Mouse (Mus musculus) inflammation-experienced regulatory T-cells, adult 6 months (primary cell): ENCODE data around the gene Atg10. TPM values are rescaled to one million over a fixed set of nuclear protein-coding genes. Genes with fewer than 3 reads are reported as not detected.
"Not testable (repeated sequence)": the region's sequence is repeated elsewhere in the genome, so short reads cannot be mapped to it uniquely, and the experiment has no call there.

ENCODE experiments used
- ATAC-seq: one replicate; pipeline ENCODE4 v1.8.0; 2017
- polyA plus RNA-seq, 3 experiments: library from polyadenylated mRNA; unstranded; fragments of 100-300 nt; shearing (Covaris generic); gene quantifications; one replicate each; pipeline ENCODE4 v1.2.1; 2017

The Atg10 gene
- polyA plus RNA-seq, 3 experiments from 2014 or later, result 20.8 to 26.7 (median 22.3) TPM

GRCm38 (mm10) chr13:90933256-90933655 lies 290.5 kb downstream of the Atg10 start:
- no peak for ATAC-seq

GRCm38 (mm10) chr13:90929847-90930246 lies 293.9 kb downstream of the Atg10 start:
- ATAC-seq, result peak; percentile 88

GRCm38 (mm10) chr13:90928266-90928665 lies 295.5 kb downstream of the Atg10 start:
- not testable (repeated sequence) for ATAC-seq

- no peak for ATAC-seq
Observed at GRCm38 (mm10) chr13:90926938-90927633, 296.7 kb downstream of the Atg10 start.

GRCm38 (mm10) chr13:90926125-90926765 lies 297.5 kb downstream of the Atg10 start:
- ATAC-seq, result no peak

GRCm38 (mm10) chr13:90925191-90925590 lies 298.6 kb downstream of the Atg10 start:
- no peak for ATAC-seq

GRCm38 (mm10) chr13:90924072-90924471 lies 299.7 kb downstream of the Atg10 start:
- ATAC-seq, result no peak

- not testable (repeated sequence) for ATAC-seq
Observed at GRCm38 (mm10) chr13:90923617-90924016, 300.2 kb downstream of the Atg10 start.

GRCm38 (mm10) chr13:90922751-90923612 lies 300.8 kb downstream of the Atg10 start, which contains the start of gene Rps23:
TSS of gene Rps23 (plus strand) at chr13:90922958.
- peak; percentile 89 for ATAC-seq

- no peak for ATAC-seq
Observed at GRCm38 (mm10) chr13:90914721-90915120, 309.0 kb downstream of the Atg10 start.

- ATAC-seq, result no peak
Observed at GRCm38 (mm10) chr13:90913675-90914192, 310.0 kb downstream of the Atg10 start.

GRCm38 (mm10) chr13:90912760-90913674 lies 310.8 kb downstream of the Atg10 start:
- no peak for ATAC-seq

- no peak for ATAC-seq
Observed at GRCm38 (mm10) chr13:90907376-90907775, 316.4 kb downstream of the Atg10 start.

- ATAC-seq, result no peak
Observed at GRCm38 (mm10) chr13:90905176-90905575, 318.6 kb downstream of the Atg10 start, which contains the start of gene Atp6ap1l. TSS of gene Atp6ap1l (minus strand) at chr13:90905355.

GRCm38 (mm10) chr13:90896821-90897220 lies 326.9 kb downstream of the Atg10 start:
- no peak for ATAC-seq

- ATAC-seq, result no peak
Observed at GRCm38 (mm10) chr13:90896098-90896497, 327.7 kb downstream of the Atg10 start.

- ATAC-seq, result no peak
Observed at GRCm38 (mm10) chr13:90894819-90895218, 328.9 kb downstream of the Atg10 start.

- ATAC-seq, result no peak
Observed at GRCm38 (mm10) chr13:90890111-90890510, 333.7 kb downstream of the Atg10 start.

GRCm38 (mm10) chr13:90886568-90886983 lies 337.2 kb downstream of the Atg10 start:
- ATAC-seq, result peak; percentile 78

- ATAC-seq, result peak; percentile 36
Observed at GRCm38 (mm10) chr13:90885856-90886532, 337.8 kb downstream of the Atg10 start.
